Mouse (Mus musculus) kidney, embryonic 14.5 days (tissue): ENCODE measurements around the gene Zfp503. TPM values are rescaled to one million over a fixed set of nuclear protein-coding genes. Genes with fewer than 3 reads are reported as not detected.
A peak's percentile ranks its signal among the peaks of the same experiment; 100 is the strongest.

ENCODE experiments used
- ATAC-seq: fragments of 200-750 bp; cut with Nextera tagmentation; 2 replicates; pipeline ENCODE4 v1.8.0; 2017; ENCODE audit warnings: moderate number of reproducible peaks, mild to moderate bottlenecking, moderate TSS enrichment, moderate library complexity; ENCODE audit not compliant: low FRiP score, low TSS enrichment
- H3K27ac ChIP-seq: fragments of 300-500 bp; sonication (generic); 2 replicates; pipeline ENCODE4 v1.5.1; 2014; ENCODE audit warnings: low read depth, mild to moderate bottlenecking, low read length, moderate library complexity, mixed read lengths
- H3K27me3 ChIP-seq: fragments of 300-500 bp; sonication (generic); 2 replicates; pipeline ENCODE4 v1.6.1; 2014; ENCODE audit warnings: mild to moderate bottlenecking, low read length; ENCODE audit not compliant: control insufficient read depth, insufficient read depth
- H3K36me3 ChIP-seq: fragments of 300-500 bp; sonication (generic); 2 replicates; pipeline ENCODE4 v1.6.1; 2014; ENCODE audit warnings: low read length, mixed read lengths; ENCODE audit not compliant: control insufficient read depth, insufficient read depth
- H3K4me1 ChIP-seq: fragments of 300-500 bp; sonication (generic); 2 replicates; pipeline ENCODE4 v1.6.1; 2014; ENCODE audit warnings: low read length, mixed read lengths; ENCODE audit not compliant: control insufficient read depth, insufficient read depth
- H3K4me2 ChIP-seq: fragments of 300-500 bp; sonication (generic); replicated peaks from 2 replicates; pipeline ENCODE4 v1.6.1; 2014; ENCODE audit warnings: low read depth, mild to moderate bottlenecking, low read length
- H3K4me3 ChIP-seq: fragments of 300-500 bp; sonication (generic); 2 replicates; pipeline ENCODE4 v1.5.1; 2014; ENCODE audit warnings: mild to moderate bottlenecking, low read length
- H3K9ac ChIP-seq: fragments of 300-500 bp; sonication (generic); 2 replicates; pipeline ENCODE4 v1.6.1; 2014; ENCODE audit warnings: low read depth, mild to moderate bottlenecking, low read length, moderate library complexity
- H3K9me3 ChIP-seq: fragments of 300-500 bp; sonication (generic); 2 replicates; pipeline ENCODE4 v1.6.1; 2016; ENCODE audit warnings: low read length; ENCODE audit not compliant: control insufficient read depth
- WGBS: fragments of 180-500 bp; shearing (Covaris S2); extraction: QIAGEN DNeasy Blood & Tissue Kit; methylation state at CpG from one replicate; pipeline ENCODE4 v1.1.7; 2014; 5-methylcytosine and 5-hydroxymethylcytosine counted together
- polyA plus RNA-seq: library from polyadenylated mRNA; unstranded; fragments of >200 nt; fragmentation: Nextera tagmentation; extraction: Ambion mirVana; gene quantifications from 2 replicates; pipeline ENCODE4 v1.2.1, GENCODE M21; 2014

Zfp503 gene
- polyA plus RNA-seq, result 26.7 and 44.3 TPM in 2 replicates

DNA sequence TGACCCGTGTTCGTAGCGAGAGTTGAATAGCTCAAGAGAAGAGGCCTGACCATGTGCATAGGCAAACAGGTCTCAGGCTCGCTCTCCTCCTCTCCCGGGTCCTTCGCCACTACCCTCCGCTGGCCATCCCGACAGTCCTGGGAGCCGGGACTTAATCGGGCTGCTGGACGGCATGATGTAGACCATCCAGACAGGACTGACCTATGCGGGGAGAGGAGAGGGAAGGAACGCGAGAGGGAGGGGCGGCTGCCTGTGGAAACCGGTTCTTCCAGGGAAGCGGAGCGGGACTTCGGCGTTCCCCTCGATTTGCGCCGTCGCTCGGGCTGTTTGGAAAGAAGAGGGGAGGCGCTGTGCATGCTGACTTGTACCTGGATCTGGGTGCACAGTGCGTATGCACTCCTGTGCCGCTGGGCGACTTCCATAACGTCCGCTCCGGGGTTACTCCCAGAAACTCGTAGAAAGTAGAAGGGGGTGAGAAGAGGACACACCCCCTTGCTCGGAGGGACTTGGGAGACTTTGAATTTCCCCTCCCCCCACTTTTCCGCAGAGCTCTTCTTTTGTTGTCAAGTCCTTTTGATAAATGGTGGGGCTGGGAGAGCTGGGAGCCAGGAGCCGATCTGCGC lies at the start of gene Zfp503:
Zfp503 (minus strand) TSS at position 311 of the 623 bp plus-strand sequence.
- under 1% methylated on average over 36 of the region's 37 CpGs for WGBS
- H3K9me3 ChIP-seq, result no peaks in the 10 kb centered on the region
- peak within 1 kb of the TSS; percentile 75 for H3K4me2 ChIP-seq
- H3K36me3 ChIP-seq, result peaks cover 19% of the 10 kb centered on the region
- H3K4me3 ChIP-seq, result peak within 1 kb of the TSS; percentile 99
- ATAC-seq, result peak; percentile 44
- peak within 1 kb of the TSS; percentile 82 for H3K9ac ChIP-seq
- H3K27me3 ChIP-seq, result no peaks in the 10 kb centered on the region
- H3K27ac ChIP-seq, result peak within 1 kb of the TSS; percentile 98
- peaks cover 13% of the 10 kb centered on the region for H3K4me1 ChIP-seq

DNA sequence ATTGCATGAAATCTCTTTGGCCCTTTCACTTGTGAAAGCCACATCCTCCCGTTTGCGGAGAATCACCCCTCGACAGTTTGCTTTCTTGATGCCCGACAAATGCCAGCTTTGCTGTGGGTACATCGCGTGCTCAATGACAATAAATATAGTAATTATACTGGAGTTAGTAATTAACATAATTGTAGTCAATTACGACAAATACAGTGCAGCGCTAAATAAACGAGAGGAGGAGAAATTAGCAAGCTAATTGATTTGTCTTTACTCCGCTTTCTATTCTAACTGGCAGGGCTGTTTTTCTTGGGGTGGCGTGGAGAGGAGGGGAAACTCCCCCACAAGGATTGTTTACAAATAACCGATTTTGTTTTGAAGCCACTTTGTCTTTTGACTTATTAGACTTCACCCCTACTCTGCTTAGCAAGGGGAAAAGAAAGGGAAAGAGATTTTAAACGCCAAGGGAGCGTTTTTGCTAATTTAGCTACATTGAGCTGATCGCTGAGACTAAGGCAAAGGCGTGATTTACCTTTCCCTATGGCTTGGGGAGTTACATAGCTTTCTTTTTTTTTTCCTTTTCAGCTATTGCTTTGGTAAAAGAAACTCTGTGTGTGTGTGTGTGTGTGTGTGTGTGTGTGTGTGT lies 48.2 kb upstream of the Zfp503 start:
- Histone ChIP-seq H3K4me1 (no peaks in the 10 kb centered on the region), H3K36me3 (no peaks in the 10 kb centered on the region), H3K27ac (no peak overlapping the region), H3K27me3 (no peaks in the 10 kb centered on the region), H3K9ac (no peak overlapping the region), H3K4me3 (no peak overlapping the region), H3K4me2 (no peak overlapping the region), H3K9me3 (no peaks in the 10 kb centered on the region)
- ATAC-seq, result no peak
- WGBS, result 66% methylated on average over 16 of the region's 16 CpGs

DNA sequence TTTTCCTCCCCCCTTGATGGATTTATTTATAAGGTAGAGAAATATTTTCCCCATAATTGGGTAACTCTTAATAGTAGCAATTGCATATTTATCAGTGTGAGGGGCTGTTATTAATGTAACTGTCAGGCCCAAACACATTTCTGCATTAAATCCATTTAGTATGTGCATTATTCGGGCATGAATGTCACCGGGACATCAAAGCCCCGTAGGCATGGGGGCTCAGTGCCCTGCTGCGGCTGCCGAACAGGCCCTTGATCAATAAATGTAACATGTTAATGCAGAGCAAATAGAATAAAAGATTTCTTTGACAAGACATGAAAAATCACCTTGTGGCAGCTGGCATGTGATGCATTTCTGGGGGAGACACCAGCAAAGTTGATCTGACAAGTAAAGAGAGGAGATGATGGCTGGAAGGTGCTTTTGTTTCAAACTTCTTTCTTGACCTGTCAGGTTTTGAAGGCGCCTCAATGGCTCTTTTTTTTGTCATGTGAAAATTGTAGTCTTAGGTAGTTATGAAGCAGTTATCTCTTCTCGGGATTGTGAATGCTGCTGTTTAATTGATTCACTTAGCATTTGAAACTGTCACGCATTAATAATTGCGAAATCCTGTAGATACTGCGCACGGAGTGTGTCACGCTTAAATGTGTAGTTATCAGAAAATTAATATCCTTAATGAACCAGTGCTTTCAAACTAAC lies 47.5 kb upstream of the Zfp503 start:
- Histone ChIP-seq H3K27me3 (no peaks in the 10 kb centered on the region), H3K4me1 (no peaks in the 10 kb centered on the region), H3K36me3 (no peaks in the 10 kb centered on the region), H3K9me3 (no peaks in the 10 kb centered on the region), H3K4me3 (no peak overlapping the region), H3K4me2 (no peak overlapping the region), H3K27ac (no peak overlapping the region), H3K9ac (no peak overlapping the region)
- no peak for ATAC-seq
- WGBS, result 84% methylated on average over 12 of the region's 12 CpGs

DNA sequence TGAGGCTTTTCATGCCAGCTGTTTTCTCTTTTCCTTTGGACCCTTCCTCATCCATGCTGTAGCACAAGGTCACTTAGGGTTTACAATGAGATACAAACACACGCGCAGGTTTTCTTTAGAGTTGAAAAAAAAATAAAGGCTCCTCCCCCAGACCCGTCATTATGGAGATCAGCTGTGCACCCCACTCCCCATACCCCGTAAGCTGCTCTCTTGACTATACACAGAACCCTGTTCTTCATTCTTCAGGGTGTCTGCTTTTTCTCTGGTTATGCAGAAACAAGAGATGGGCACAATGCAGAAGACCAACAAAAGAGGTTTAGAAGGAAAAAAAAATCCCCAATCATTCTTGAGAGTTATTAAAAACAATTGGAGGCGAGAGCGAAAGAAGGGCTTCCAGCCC lies 46.9 kb upstream of the Zfp503 start:
- no peak overlapping the region for H3K27ac ChIP-seq
- H3K9me3 ChIP-seq, result no peaks in the 10 kb centered on the region
- no peak overlapping the region for H3K4me3 ChIP-seq
- no peak overlapping the region for H3K9ac ChIP-seq
- no peak overlapping the region for H3K4me2 ChIP-seq
- no peaks in the 10 kb centered on the region for H3K27me3 ChIP-seq
- ATAC-seq, result no peak
- H3K36me3 ChIP-seq, result no peaks in the 10 kb centered on the region
- H3K4me1 ChIP-seq, result no peaks in the 10 kb centered on the region
- WGBS, result 60% methylated on average over 6 of the region's 6 CpGs

DNA sequence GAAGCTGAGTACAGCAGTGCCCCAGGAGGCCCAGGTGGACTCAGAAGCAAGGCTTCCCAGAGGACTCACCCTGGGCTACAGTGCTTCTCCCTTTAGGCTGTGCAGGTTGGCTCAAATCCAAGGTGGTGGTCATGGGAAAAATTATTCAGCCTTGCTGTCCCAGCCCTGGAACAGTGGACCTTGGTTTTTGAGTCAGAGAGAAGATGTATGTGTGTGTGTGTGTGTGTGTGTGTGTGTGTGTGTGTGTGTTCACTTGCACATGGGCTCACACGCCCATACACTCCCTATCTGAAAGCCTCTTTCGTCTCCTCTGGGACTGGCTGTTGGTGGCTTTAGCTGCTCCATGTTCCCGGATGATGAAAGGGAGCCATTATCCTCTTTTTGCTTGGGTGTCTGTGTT lies 46.5 kb upstream of the Zfp503 start:
- no peak overlapping the region for H3K9ac ChIP-seq

DNA sequence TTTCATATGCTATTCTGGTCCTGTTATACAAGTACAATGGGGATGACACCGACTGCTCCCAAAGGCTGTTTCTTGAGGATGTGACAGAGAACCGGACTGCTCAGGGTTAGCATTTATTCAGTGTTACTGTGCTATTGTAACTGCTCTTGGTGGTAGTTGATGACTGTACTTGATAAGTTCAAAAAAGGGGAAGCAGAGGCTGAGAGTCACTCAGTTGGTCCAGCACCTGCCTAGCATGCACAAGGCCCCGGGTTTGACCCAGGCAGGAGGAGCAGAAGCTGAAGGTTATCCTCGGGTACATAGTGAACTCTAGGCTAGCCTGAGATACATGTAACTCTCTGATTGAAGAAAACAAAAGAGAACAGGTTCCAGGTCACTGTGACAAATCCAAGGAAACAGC lies 34.1 kb upstream of the Zfp503 start:
- Histone ChIP-seq H3K9me3 (no peaks in the 10 kb centered on the region), H3K27me3 (no peaks in the 10 kb centered on the region; the same call in 1 of the 2 replicates)
- 86% methylated on average over 4 of the region's 4 CpGs for WGBS

More for the DNA sequence above, 46.5 kb upstream of the Zfp503 start:
- no peak overlapping the region for H3K4me3 ChIP-seq
- no peak overlapping the region for H3K27ac ChIP-seq
- 71% methylated on average over 3 of the region's 3 CpGs for WGBS
- H3K4me1 ChIP-seq, result no peaks in the 10 kb centered on the region
- H3K27me3 ChIP-seq, result no peaks in the 10 kb centered on the region
- H3K9me3 ChIP-seq, result no peaks in the 10 kb centered on the region
- no peak for ATAC-seq
- no peaks in the 10 kb centered on the region for H3K36me3 ChIP-seq
- no peak overlapping the region for H3K4me2 ChIP-seq

DNA sequence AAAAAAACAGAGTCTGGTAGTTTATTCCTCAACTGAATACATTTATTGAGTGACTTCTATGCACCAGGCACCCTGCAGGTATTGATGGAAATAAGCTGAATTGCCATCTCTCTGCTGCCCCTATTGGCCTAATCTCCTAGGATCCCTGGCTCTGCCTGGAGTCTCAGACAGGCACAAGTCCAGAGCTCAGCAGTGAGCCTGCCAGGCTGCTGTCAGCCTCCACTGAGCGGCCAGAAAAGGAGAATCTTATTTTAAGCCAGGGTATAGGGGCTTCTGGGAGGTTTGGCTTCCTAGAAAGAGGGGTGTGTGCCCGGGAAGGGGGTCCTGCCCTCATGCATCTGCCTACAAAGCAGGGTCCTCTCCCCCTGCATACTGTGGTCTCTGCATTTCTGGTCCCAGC lies 31.5 kb upstream of the Zfp503 start:
- Histone ChIP-seq H3K27me3 (no peaks in the 10 kb centered on the region; the same call in 1 of the 2 replicates), H3K36me3 (no peaks in the 10 kb centered on the region), H3K9me3 (no peaks in the 10 kb centered on the region), H3K27ac (no peak overlapping the region), H3K4me3 (no peak overlapping the region), H3K4me1 (0 out of 2 replicates have a peak, but pooled peaks cover 6% of the 10 kb centered on the region), H3K4me2 (no peak overlapping the region), H3K9ac (no peak overlapping the region)
- 29% methylated on average over 2 of the region's 2 CpGs for WGBS
- ATAC-seq, result no peak

More for the DNA sequence above, 34.1 kb upstream of the Zfp503 start:
- no peak overlapping the region for H3K4me3 ChIP-seq
- H3K9ac ChIP-seq, result no peak overlapping the region
- no peaks in the 10 kb centered on the region for H3K36me3 ChIP-seq
- 0 out of 2 replicates have a peak, but pooled peaks cover 6% of the 10 kb centered on the region for H3K4me1 ChIP-seq
- no peak overlapping the region for H3K4me2 ChIP-seq
- H3K27ac ChIP-seq, result no peak overlapping the region
- no peak for ATAC-seq

DNA sequence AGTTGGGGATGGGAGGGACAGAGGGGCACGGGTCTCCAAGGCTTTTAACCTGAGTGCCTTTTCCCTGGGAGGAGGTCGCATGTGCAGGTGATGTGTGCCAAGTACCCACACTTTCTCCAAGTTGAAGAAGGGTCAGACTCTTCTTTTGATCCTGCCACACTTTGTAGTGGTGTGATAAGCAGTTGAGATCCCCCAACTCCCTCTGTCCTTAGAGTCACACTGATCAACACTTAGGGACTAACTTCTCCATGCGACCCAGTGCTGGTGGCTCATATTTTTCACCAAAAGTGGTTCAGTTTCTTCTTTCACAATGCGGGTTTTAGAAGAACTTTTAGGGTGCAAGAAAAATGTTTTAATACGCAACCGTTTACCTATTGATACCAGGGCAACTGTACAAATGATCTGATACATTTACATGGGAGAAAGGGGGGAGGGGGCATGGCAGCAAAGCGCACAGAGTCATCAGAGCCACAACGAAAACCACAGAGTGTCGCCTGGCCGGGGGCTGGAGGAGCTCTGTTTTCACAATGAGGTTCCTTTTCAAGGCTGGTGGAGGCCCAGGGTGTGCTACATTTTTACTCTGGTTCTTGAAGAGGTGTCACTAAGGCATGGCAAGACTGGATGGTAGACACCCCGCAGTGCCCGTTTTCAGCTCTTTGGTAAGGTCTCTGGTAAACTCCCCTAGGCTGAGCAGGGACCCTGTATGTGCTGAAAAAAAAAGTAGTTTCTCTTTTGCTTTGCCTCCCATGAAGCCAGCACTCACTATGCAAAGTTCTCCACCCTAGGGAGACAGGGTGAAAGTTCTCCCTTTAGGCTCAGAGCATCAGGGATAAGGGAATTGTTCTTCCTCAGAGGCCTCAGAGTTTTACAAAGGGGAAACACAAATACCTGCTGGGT lies 30.8 kb upstream of the Zfp503 start:
- ATAC-seq, result 0 out of 2 replicates have a peak, but pooled peaks have one; percentile 3
- Histone ChIP-seq H3K4me3 (peak overlapping the region; percentile 40), H3K9me3 (no peaks in the 10 kb centered on the region), H3K36me3 (no peaks in the 10 kb centered on the region), H3K9ac (peak overlapping the region; percentile 58), H3K27ac (no peak overlapping the region), H3K27me3 (no peaks in the 10 kb centered on the region; the same call in 1 of the 2 replicates), H3K4me2 (peak overlapping the region; percentile 84), H3K4me1 (peaks cover 6% of the 10 kb centered on the region; the same call in 1 of the 2 replicates)
- 41% methylated on average over 12 of the region's 12 CpGs for WGBS
